Mouse (Mus musculus) thymus, adult 18-20 months (tissue): ENCODE data around the gene Phldb1.

Source experiments
- DNase-seq, 2 experiments: peaks; one replicate each; pipeline ENCODE4 v3.0.0; 2022; ENCODE audit warnings: mixed read lengths in 2 of 2

Phldb1 gene

GRCm38 (mm10) chr9:44726431-44727146 is 8.4 kb downstream of the Phldb1 start:
- DNase-seq, result no peak

- no peak for DNase-seq
These were observed 10.3 kb downstream of the Phldb1 start for GRCm38 (mm10) chr9:44724665-44725064.

GRCm38 (mm10) chr9:44724223-44724622 is 10.8 kb downstream of the Phldb1 start:
- DNase-seq, result no peak

GRCm38 (mm10) chr9:44723521-44724041 is 11.4 kb downstream of the Phldb1 start:
- no peak for DNase-seq

GRCm38 (mm10) chr9:44723008-44723407 is 12.0 kb downstream of the Phldb1 start:
- no peak for DNase-seq

GRCm38 (mm10) chr9:44722575-44722974 is 12.4 kb downstream of the Phldb1 start:
- DNase-seq, result no peak

GRCm38 (mm10) chr9:44721877-44722186 is 13.2 kb downstream of the Phldb1 start:
- no peak for DNase-seq

GRCm38 (mm10) chr9:44721154-44721876 is 13.7 kb downstream of the Phldb1 start:
- peak; percentile 46 to 49 for DNase-seq

GRCm38 (mm10) chr9:44720358-44721153 is 14.4 kb downstream of the Phldb1 start:
- DNase-seq, result no peak

GRCm38 (mm10) chr9:44719632-44720357 is 15.2 kb downstream of the Phldb1 start:
- no peak for DNase-seq

- DNase-seq, result no peak
These were observed 15.9 kb downstream of the Phldb1 start for GRCm38 (mm10) chr9:44718937-44719631.

- no peak for DNase-seq
These were observed 17.2 kb downstream of the Phldb1 start for GRCm38 (mm10) chr9:44717822-44718242.

- DNase-seq, result no peak
These were observed 17.8 kb downstream of the Phldb1 start for GRCm38 (mm10) chr9:44716997-44717821.

- DNase-seq, result no peak
These were observed 19.2 kb downstream of the Phldb1 start for GRCm38 (mm10) chr9:44715705-44716362.

GRCm38 (mm10) chr9:44715109-44715508 is 19.9 kb downstream of the Phldb1 start:
- DNase-seq, result no peak

GRCm38 (mm10) chr9:44713574-44713973 is 21.4 kb downstream of the Phldb1 start:
- no peak for DNase-seq

- no peak for DNase-seq
These were observed 21.9 kb downstream of the Phldb1 start for GRCm38 (mm10) chr9:44713080-44713479.

- DNase-seq, result no peak
These were observed 23.4 kb downstream of the Phldb1 start for GRCm38 (mm10) chr9:44711602-44712001.

- no peak for DNase-seq
These were observed 24.8 kb downstream of the Phldb1 start for GRCm38 (mm10) chr9:44710213-44710612.

GRCm38 (mm10) chr9:44709600-44709999 is 25.4 kb downstream of the Phldb1 start:
- DNase-seq, result no peak

- DNase-seq, result no peak
These were observed 26.1 kb downstream of the Phldb1 start for GRCm38 (mm10) chr9:44708925-44709324.
